Mouse (Mus musculus) adrenal gland, postnatal 14 days (tissue): Measurements from ENCODE around the gene Col4a4. TPM values are rescaled to one million over a fixed set of nuclear protein-coding genes. Genes with fewer than 3 reads are reported as not detected.
A peak's percentile ranks its signal among the peaks of the same experiment; 100 is the strongest.

Experiments
- DNase-seq: peaks from one replicate; pipeline ENCODE4 v3.0.0; 2021; ENCODE audit warnings: mixed read lengths
- long read RNA-seq, 2 experiments: library from polyadenylated mRNA; stranded (forward); transcript quantifications; one replicate each; pipeline ENCODE4 v2.0.0; 2021
- total RNA-seq: library from RNA; stranded (reverse); gene quantifications from 2 replicates; pipeline ENCODE4 v1.2.3, GENCODE M21; 2021

The Col4a4 gene
- 9.1 and 9.5 TPM in 2 replicates for total RNA-seq
- long read RNA-seq, experiment 1, partial matches to known transcripts = 1 of 4 reads
- long read RNA-seq, experiment 1, other reads (novel, unspliced or antisense) = 3 of 4 reads
- long read RNA-seq, experiment 2, partial matches to known transcripts = 0 of 4 reads
- long read RNA-seq, experiment 2, other reads (novel, unspliced or antisense) = 4 of 4 reads

DNA sequence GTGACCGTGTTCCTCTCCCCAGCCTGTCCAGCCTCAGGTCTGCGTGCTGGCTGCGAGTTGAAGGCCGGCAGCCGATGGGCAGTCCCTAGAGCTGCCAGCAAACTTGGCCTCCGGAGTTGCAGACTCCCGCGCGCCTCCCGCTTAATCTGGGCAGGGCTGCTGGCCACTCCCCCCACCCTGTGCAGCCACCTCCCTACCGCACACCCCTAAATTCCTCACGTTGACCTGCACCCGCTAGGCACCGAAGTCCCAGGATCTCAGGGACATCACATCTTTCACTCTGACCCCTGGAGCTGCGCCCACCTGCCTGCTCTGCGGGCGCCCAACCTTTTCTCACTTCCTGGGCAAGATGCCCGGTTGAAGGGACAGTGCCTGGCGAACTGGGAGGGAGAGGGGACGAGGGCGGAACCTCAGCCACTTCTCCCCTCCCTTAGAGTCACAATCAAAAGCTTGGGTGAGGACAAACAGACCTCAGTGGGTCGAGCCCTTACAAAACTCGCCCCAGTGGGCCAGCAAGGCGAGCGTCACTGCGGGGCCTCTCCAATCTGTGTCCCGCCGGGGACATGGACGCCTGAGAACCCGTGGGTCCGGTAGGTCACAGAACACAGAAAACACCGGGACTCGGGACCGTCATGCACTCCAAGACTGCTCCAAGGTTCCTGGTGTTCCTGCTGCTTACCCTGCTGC is at the start of gene Col4a4, which contains the start of gene Col4a3:
Gene Col4a4, minus strand, starts transcription at position 137 of the 687 bp plus-strand sequence.
Gene Col4a3, plus strand, starts transcription at position 209 of the 687 bp plus-strand sequence.
- DNase-seq = peak; percentile 74

DNA sequence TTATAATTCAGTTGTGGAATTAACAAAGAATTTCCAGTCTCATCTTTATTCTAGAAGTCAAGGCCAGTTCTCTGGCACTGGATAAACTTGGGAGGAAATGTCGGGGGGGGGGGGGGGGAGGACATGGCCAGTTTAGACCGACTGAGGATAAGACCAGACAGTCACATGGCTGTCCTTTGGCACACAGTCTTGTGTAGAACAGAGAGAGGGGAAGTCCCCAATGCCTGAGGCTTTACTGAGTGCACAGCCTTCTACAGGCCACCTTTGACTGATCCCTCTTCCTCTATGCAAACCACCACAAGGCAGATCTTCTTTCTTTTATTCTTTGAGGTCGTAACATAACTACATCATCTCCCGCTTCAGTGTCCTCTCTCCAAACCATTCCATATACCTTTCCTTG is 49.7 kb upstream of the Col4a4 start:
- DNase-seq = peak; percentile 47

DNA sequence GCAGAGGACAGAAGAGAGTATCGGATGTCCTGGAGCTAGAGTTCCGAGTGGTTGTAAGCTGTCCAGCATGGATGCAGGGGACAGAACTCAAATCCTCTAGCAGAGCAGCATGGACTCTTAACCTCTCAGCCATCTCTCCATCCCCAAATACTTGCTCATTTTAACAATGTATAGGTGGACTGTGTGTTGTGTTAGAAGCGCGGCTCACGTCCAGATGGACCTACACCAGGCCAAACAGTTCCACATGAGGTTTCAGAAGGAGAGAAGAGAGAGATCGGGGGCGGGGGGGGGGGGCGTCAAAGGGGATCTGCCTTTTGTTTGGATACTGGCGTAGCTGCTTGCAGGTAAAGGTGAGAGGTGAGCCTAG is 48.6 kb upstream of the Col4a4 start:
- no peak for DNase-seq

DNA sequence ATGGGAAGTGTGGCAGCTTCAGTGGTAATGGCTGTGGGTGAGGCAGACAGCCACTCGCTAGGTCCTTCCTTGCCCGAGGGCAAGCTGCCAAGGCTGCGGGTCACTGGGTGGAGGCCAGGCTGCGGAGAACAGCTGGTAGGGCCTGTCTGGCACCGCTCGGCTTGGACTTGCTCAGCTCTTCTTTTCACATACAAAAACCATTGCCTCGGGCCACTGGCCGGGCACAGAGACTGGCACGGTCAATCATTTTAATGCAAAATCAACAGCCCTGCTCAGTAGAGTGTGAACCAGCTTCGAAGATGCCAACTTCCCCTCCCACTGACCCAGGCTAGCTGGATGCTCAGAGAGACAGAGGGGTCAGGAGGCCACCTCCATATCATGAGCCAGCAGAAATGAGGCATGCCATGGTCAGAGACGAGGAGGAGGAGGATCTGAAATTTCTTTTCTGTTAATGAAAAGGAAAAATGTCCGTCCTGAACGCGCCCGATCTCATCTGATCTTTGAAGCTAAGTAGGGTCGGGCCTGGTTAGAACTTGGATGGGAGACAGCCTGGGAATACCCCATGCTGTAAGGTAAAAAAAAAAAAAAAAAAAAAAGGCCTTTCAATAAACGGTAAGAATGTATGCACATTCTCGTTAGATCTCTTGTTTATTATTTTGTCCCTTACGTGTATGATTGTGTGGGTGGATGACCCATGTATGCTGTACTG is 48.0 kb upstream of the Col4a4 start:
- peak; percentile 86 for DNase-seq

DNA sequence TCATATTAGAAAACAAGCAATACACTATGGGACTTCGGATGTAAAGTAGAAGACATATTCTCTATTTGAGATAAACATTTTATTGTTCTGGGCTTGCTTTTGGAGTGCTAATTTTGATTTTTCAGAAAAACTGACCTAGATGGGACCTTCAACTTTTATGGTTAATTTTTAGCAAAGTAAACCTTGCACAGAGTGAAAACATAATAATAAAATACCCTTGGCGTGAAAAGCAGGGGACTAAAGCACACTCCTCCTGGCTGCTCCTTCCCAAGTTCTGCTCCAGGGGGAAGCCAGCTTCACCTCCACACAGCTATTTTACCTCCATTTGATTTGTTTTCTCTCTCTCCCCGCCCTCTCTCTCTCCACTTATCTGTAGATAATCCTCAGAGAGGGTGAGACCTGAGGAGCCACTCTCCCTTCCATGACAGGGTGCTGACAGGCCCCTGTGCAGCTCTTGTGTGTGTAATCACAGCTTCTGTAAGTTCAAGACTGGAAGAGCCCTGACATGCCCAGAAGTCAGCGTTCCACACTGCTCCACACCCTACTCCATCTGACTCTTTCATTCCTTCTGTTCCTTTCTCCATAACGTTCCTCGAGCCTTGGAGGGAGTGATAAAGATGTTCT is 44.6 kb upstream of the Col4a4 start:
- no peak for DNase-seq

DNA sequence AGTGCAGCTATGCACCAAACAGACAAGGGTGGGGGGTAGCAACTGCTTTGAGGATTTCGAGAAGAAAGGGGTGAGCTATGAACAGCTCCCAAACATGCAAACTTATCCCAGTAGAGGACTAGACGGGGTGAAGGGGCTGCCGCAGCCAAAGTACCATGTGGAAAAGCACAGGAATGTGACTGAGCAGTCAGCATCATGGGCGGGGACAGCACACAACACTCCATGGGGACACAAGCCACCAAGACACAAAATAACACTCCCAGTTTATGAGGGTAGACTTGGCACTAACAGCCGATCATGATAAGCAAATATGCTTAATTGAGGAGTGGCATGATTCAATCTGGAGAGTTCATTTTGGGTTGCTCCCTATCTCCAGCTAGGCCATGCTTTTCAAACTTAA is 42.8 kb upstream of the Col4a4 start:
- DNase-seq = no peak

DNA sequence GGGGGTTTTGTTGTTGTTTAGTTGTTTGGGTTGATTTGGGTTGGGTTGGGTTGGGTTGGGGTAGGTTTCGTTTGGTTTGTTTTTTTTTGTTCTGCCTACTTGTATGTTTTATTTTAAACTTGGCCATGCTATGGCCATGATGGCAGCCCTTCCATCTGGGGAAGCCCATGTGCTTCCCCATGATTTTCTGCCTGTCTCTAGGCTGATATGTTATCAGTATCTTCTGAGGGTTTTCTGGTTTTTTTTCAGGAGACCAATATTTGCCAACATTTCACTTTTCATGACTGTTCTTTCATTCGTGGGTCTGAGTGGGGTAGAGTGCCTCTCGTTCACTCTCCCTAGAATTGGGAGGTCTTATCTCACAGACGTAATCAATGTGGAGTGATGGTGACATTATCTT is 41.0 kb upstream of the Col4a4 start:
- no peak for DNase-seq

DNA sequence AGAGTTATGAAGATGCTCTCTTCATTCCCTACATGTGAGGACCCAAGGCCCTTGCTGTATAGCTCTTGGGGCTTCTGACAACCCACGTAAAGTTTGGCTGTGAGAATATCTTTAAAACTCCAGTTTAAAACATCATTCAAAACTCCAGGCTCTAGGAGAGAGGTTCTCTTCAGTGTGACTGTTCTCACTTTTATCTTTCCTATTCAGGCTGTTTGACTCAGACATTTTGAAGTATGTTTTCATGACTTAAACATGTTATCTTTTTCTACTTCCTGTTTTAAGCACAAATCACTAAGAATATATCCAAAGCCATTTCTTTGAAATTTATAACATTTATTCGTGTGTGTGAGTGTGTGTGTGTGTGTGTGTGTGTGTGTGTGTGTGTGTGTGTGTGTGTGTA is 38.8 kb upstream of the Col4a4 start:
- DNase-seq = no peak

DNA sequence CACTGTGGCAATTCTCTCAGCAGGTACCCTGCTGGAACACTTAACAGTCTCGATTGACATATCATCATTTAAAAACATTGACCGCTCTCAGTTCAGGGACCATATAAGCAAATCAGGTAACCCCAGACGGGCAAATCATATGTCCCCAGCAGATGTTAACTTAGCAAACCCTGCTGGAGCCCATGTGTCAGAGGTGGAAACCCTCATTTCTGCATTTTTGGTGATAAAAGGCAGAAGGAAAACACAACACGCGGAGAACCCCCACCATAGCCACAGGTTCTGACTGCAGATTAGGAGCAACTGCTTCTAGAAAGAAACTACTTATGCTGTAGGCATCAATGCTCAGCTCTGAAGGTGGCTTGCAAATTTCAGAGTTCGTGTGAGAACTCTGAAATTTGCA is 38.3 kb upstream of the Col4a4 start:
- DNase-seq = no peak

DNA sequence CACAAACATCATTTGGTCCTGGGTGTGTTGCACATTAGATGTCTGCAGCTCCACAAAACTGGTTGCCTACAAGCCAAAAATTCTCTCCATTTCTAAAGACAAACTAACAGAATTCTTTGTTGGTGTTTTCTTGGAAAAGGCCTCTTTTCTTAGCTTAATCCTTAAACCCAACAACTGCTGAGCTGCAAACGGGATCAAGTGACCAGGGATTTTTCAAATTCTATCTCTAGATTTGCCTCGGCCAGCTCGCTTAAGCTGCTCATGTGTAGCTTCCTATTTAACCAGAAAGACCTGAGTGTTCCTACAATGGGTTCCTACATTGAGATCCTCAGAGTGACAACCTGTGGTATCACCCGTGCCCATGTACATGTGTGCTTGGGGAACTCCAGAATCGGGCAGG is 33.3 kb upstream of the Col4a4 start:
- no peak for DNase-seq

DNA sequence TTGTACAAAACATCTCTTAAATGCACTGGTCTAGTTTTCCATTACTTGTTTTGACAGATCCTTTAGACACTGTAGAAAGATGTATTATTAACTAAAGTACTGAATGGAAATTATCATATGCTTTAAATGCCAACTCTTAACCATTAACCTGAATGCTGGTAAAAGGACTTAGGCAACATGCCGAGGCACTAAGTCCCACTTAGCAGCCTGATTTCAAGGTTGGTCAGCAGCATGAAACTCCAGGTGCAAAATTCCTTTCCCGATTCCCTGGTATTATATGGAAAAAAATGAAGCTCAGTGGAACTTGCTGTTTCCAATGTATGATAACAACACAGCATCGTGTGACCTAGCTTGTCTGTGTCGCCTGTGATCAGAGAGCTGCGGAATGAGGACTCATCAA is 31.9 kb upstream of the Col4a4 start:
- no peak for DNase-seq

DNA sequence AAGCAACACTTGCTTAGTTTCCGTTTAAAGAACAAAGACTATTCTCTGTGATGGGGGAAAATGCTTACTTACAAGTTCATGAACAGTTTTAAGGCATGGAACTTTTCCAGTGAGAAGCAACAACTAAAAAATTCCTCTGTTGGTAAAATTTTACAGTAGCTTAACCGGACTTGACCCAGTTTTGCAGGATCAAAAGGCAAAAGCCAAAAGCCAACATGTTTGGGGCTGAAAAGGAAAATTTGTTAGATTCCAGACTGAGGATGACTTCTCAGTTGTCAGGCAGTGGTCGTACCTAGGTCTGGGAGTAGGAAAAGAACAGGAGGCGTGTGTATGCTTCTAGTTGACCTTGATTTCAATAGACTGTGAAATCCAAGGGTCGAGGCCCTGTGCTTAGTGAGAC is 31.4 kb upstream of the Col4a4 start:
- DNase-seq = no peak

DNA sequence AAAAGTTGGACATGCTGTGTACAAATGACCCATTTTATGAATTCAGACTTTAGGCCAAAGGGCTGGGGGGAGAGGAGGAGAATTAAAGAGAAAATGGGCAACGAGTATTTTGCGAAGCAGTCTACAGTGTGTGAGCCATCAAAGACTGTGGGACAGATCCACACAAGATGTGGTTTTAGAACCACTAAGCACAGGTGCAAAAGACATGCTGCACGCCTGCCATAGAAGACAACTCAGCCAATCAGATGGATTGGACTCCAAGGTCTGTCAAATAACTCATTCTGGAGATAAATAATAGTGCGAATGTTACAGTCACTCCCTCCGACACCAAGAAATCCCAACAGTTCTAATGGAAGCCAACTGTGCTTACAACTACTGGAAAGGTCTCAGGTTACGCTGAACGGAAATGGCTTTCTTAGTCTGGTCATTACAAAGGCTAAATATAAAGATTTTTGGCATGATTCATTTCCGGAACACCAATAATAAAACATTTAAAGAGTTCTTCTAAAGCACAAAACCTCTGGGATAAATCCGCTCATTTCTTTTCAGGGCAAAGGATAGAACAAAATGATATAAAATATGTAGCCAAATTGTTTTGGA is 25.5 kb upstream of the Col4a4 start:
- no peak for DNase-seq

DNA sequence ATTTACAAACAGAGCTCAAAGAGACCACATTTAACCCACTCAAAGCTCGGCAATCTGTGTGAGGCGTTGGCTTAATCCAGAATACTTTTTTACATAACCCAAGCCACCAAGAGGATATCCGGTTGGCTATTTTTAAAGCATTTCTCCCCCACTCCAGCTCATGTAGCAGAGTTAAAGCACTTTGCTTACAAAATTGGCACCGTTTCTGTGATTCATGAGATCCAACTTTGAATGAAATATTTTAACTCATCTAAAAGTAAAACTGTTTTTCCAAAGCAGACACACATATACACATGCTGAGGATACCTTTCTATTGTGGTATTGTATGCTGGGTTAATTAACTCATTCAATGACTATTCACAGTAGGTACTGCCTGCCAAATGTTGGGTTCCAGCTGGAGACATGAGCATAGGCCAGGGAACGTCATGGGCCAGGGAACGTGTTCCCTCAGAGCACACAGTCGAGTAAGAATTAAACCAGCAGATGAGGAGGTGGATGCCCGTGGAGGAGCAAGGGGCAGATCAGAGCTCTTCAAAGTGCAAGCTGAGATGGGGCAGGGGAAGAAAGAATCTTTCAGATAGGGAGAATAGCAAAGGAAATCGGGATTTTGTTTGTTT is 22.1 kb upstream of the Col4a4 start:
- no peak for DNase-seq

DNA sequence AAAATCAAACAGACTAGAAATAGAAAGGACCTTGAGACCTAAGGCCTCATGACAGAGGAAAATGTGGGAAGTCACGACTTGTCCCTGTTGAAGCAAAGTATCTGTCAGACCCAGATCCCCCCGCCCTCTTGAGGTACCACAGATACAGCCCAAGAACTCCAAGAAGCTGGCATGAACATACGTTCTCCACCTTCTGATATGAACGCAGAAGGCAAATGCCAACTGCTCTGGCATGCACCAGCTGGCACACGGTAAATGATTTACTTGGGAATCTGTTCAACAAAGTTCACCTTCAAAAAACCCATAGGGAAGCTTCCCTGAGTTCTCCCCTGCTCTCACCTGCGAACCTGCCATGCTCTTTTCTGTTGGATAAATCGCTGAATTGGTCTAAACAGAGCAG is 19.2 kb upstream of the Col4a4 start:
- DNase-seq = no peak

DNA sequence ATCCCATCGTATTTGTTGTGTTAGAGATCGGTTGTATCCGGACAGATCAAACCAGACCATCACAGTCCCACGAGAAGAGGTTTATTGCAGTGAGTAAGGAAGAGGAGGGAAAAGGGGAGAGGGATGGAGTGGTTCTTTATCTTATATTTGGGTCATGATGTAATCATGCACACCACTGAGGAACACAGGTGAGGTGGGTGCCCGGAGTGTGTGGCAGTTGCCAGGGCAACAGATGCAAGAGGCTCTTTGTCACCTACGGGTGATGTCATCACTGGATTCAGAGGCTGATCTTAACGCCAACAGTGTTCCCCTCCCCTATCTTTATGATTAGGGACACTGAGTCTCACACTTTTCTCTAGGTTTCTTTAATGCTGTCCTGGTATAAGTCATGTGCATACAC is 18.7 kb upstream of the Col4a4 start:
- no peak for DNase-seq

DNA sequence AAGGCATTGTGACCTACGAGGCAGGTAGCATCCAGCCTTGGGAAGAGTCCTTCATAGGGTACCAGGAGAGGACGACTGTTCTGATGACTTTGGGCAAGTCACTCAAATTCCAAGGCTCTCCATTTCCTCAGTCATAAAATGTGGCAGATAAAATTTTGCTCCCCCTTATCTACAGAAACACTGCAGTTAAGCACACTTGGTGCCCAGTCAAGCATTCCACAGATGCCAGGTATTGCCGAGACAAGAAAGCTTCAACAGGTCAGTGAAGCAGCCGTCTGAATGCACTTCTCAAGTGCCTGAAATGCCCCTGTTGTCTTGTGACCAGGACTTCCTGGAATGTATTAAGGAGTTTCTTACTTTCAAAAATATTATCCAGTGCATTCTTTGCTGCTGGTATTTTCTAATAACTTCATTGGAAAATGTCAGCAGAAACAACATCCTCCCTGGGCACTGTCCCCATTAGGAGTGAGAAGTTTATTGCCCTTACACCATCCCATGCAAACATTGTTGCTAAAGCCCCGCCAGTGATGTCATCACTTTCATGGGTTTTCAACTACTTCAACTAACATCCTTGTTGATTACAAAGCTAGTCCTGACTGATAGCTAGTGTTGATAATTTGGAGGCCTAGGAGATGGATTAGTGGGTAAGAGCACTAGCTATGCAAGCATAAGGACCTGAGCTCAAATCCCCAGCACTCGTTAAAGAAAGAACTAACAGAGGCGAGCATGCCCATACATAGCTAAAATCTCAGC is 16.7 kb upstream of the Col4a4 start:
- no peak for DNase-seq

DNA sequence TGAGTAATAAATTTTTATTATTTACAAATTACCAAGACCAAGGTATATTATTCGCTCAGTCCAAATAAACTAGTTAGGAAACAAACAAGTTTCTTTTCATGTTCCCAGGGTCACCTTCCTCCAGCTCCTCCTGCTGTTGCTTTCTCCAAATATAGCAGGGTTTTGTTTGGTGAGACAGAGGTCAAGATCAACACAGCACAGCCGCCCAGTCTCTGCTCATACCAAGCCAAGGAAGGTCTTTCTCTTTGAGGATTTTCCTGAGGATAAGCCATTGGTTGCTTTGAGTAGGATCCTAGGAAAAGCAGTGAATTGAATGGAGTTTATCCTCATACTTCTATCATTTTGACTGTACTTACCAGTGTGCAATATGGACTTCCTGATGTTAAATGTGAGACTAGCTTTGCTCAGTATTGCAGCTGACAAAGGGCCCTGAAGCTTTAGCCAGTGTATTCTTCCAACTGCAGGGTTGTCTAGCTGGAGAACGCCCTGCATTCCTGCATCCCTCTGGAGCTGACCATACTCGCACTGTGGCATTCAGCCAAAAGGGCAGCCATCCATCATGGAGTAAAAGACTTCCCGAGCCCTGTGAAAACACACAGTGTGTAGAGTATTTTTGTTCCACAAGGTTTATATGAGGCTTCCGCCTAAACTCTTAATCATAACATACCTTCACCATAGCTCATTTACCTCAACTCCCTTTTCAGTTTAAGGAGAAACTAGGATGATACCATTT is 10.4 kb upstream of the Col4a4 start:
- DNase-seq = peak; percentile 79

DNA sequence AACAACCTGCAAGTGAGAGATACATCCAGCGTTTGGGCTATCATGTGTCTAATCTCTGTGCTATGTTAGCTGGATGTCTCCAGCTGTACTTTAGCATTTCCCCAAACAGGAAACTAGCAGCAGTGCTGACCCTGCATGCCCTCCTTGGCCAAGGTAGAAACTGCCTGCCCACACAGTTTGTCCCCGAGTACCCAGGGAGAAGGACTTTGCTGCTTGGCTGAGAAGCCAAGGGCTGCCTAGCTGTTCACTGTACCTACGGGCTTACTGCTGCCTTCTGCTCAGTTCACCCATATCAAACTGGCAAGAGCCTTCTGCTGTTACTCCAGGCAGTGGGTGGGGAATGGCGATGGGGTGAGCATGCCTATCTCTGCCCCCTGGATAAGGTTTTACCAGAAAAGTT is 3.6 kb upstream of the Col4a4 start:
- DNase-seq = no peak

DNA sequence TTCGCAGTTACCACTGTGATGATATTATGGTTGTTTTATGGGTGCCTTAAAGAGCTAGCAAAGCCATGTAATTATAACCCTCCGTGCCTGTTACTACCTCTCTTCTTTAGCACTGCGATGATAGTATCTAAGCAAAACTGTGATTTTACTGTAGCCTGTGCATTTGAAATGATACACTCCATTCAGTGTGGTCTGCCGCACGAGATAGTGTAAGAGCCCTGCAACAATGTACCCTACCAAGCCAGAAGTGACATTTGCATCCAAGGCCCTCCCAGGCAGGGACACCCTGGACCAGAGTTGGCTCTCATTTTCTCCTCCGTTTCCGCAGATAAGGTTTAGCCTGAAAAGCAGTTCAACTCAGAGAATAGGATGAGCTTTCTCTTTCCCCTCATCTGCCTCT is 668 bp downstream of the Col4a4 start:
- DNase-seq = no peak

DNA sequence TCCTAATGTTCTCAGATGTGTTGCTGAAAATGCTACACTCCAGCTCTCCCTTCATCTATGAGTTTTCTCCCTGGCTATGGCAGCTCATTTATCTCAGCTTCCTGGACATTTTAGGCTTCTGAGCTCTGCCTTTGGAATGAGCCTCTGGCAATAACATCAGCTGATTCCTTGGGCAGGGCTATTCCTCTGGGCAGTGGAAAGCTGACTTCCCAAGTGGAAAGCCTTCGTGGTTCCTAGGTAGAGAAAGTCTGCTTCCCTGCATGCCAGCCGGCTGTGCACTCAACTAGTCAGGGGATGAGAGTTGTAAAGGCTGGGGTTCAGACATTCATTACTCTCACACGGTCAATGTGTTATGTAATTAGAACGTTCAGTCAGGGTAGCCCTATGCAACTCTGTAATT is 8.3 kb downstream of the Col4a4 start:
- no peak for DNase-seq
